Mouse (Mus musculus): ENCODE data around the gene Shroom3.

- TF ChIP-seq CTCF (conservative IDR thresholded peaks at IDR 0.05; ENCODE audit: insufficient read depth, insufficient read length, low read depth, low read length) = no peak
- no peak for TF ChIP-seq POLR2A (IDR thresholded peaks at IDR 0.05; ENCODE audit: low read depth, low read length)
These were observed 42.4 kb upstream of the Shroom3 start for GRCm38 (mm10) chr5:92640861-92641260.

Measured in kidney, adult 2 months (tissue).